In the genomic region with DNA sequence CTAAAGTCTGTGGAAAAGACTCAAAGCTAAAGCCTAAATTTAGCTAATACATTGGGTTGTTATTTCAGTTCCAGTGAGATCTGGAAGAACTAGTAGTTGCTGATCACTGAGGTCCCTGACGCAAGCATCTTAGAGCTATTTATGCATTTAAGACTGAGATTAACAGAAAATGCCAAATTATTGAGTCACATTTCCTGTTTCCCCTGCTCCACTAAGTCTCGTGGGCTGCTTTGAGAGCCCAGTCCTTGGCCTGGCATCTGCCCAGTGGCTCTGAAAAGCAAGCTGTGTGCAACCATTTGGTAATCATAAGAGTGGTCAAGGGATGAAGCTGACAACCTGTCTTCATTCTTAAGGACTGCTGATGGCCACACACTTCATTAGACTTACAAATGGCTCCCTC, we compare ENCODE assay signal across 16 mouse cellular contexts. TPM values are rescaled to one million over a fixed set of nuclear protein-coding genes. Genes with fewer than 3 reads are reported as not detected.
DNase-seq lines count a peak whose midpoint lies in the region; ATAC-seq and TF ChIP-seq lines count a peak whose summit lies in the region.
"Had no signal": no experiment of that assay in that cellular context is flagged by ENCODE, and none has a peak within 500 bp of the region (broad histone marks: within the 10 kb centered on the region; RNA-seq: fewer than 3 reads in every experiment).

No protein-coding gene starts in this region.

- no peaks in the 10 kb centered on the region for H3K9me3 ChIP-seq in heart, embryonic 11.5 days (replicated peaks; ENCODE audit: control insufficient read depth, low read length)
- no peaks in the 10 kb centered on the region for H3K9me3 ChIP-seq in kidney, postnatal 0 days (replicated peaks; ENCODE audit: low read length)
- H3K9me3 ChIP-seq in forebrain, postnatal 0 days (ENCODE audit: low read length) = no peaks in the 10 kb centered on the region
- H3K9me3 ChIP-seq: forebrain, embryonic 13.5 days; hindbrain, embryonic 10.5 days; limb, embryonic 10.5 days; megakaryocyte, embryonic 14.5 days had no signal

- H3K27ac ChIP-seq in heart, embryonic 11.5 days (ENCODE audit: low read depth, low read length) = no peak overlapping the region
- peak overlapping the region; percentile 94 for H3K27ac ChIP-seq in embryonic fibroblast, embryonic 13.5 days (ENCODE audit: insufficient read depth, low read length)
- 0 out of 2 replicates have a peak overlapping the region, but pooled peaks have one; percentile 19 for H3K27ac ChIP-seq in kidney, postnatal 0 days
- H3K27ac ChIP-seq in forebrain, postnatal 0 days (ENCODE audit: low read depth, low read length) = no peak overlapping the region
- H3K27ac ChIP-seq: forebrain, embryonic 13.5 days; hindbrain, embryonic 10.5 days; limb, embryonic 10.5 days had no signal

- no peak for ATAC-seq in heart, embryonic 11.5 days (replicated peaks; ENCODE audit: insufficient number of reproducible peaks, low FRiP score, low TSS enrichment)
- no peak for ATAC-seq in kidney, postnatal 0 days (replicated peaks; ENCODE audit: low FRiP score, low read depth)
- no peak for ATAC-seq in forebrain, postnatal 0 days
- ATAC-seq: forebrain, embryonic 13.5 days had no signal

- H3K4me3 ChIP-seq in heart, embryonic 11.5 days (ENCODE audit: low read depth, low read length) = no peak overlapping the region
- no peak overlapping the region for H3K4me3 ChIP-seq in C2C12 (ENCODE audit: insufficient read depth, poor library complexity, severe bottlenecking)
- H3K4me3 ChIP-seq in embryonic fibroblast, embryonic 13.5 days (ENCODE audit: insufficient read depth, low read length) = no peak overlapping the region
- H3K4me3 ChIP-seq in kidney, postnatal 0 days (replicated peaks; ENCODE audit: low read depth, low read length) = no peak overlapping the region
- no peak overlapping the region for H3K4me3 ChIP-seq in forebrain, postnatal 0 days (ENCODE audit: low read depth, low read length)
- H3K4me3 ChIP-seq: forebrain, embryonic 13.5 days; hindbrain, embryonic 10.5 days; limb, embryonic 10.5 days; megakaryocyte, embryonic 14.5 days had no signal

- TF ChIP-seq CTCF in C2C12 (IDR thresholded peaks at IDR 0.05; ENCODE audit: control insufficient read depth, insufficient read depth, insufficient read length) = no peak
- TF ChIP-seq CTCF in embryonic fibroblast, embryonic 13.5 days (IDR thresholded peaks at IDR 0.05; ENCODE audit: borderline replicate concordance, insufficient read depth, low read length) = no peak
- TF ChIP-seq CTCF in kidney, postnatal 0 days (IDR thresholded peaks at IDR 0.05; ENCODE audit: low read depth) = no peak
- no peak for TF ChIP-seq CTCF in forebrain, postnatal 0 days (IDR thresholded peaks at IDR 0.05; ENCODE audit: low read depth)

- H3K27me3 ChIP-seq in heart, embryonic 11.5 days (ENCODE audit: control insufficient read depth, insufficient read depth, low read length) = no peaks in the 10 kb centered on the region
- no peaks in the 10 kb centered on the region for H3K27me3 ChIP-seq in C2C12 (ENCODE audit: control insufficient read depth, insufficient read depth, insufficient read length)
- no peaks in the 10 kb centered on the region for H3K27me3 ChIP-seq in kidney, postnatal 0 days (ENCODE audit: insufficient read depth, low read length)
- H3K27me3 ChIP-seq in forebrain, postnatal 0 days (ENCODE audit: insufficient read depth, low read length) = no peaks in the 10 kb centered on the region
- H3K27me3 ChIP-seq: forebrain, embryonic 13.5 days; megakaryocyte, embryonic 14.5 days had no signal

- no peak overlapping the region for H3K4me2 ChIP-seq in heart, embryonic 11.5 days
- H3K4me2 ChIP-seq in kidney, postnatal 0 days (ENCODE audit: low read length) = no peak overlapping the region
- H3K4me2 ChIP-seq in forebrain, postnatal 0 days (ENCODE audit: low read depth) = no peak overlapping the region
- H3K4me2 ChIP-seq: forebrain, embryonic 13.5 days had no signal

- WGBS in heart, embryonic 11.5 days (ENCODE audit: insufficient replicate concordance) = 33% methylated on average over 2 of the region's 2 CpGs
- WGBS in kidney, postnatal 0 days = 35% methylated on average over 2 of the region's 2 CpGs
- WGBS in forebrain, postnatal 0 days = 39% methylated on average over 2 of the region's 2 CpGs

- no peaks in the 10 kb centered on the region for H3K79me3 ChIP-seq in C2C12 (ENCODE audit: low read depth)

- H3K36me3 ChIP-seq in heart, embryonic 11.5 days (ENCODE audit: control insufficient read depth, insufficient read depth, low read length) = no peaks in the 10 kb centered on the region
- H3K36me3 ChIP-seq in C2C12 (ENCODE audit: control insufficient read depth, insufficient read depth) = no peaks in the 10 kb centered on the region
- H3K36me3 ChIP-seq in kidney, postnatal 0 days (ENCODE audit: insufficient read depth, low read length) = no peaks in the 10 kb centered on the region
- no peaks in the 10 kb centered on the region for H3K36me3 ChIP-seq in forebrain, postnatal 0 days (ENCODE audit: insufficient read depth)
- H3K36me3 ChIP-seq: hindbrain, embryonic 10.5 days; limb, embryonic 10.5 days had no signal

- no peak for TF ChIP-seq POLR2A in embryonic fibroblast, embryonic 13.5 days (IDR thresholded peaks at IDR 0.05; ENCODE audit: low read depth, low read length)

- DNase-seq in heart, adult 18-20 months = peak; percentile 38 to 55
- peak; percentile 27 for DNase-seq in kidney, postnatal 0 days (ENCODE audit: low spot score)
- DNase-seq in ovary, postnatal 14 days (ENCODE audit: low spot score) = no peak
- DNase-seq in forebrain, postnatal 0 days = no peak
- no peak for DNase-seq in yolk sac, embryonic 10.5 days (ENCODE audit: low spot score)
- DNase-seq: thymus, adult 2 months had no signal

- H3K4me1 ChIP-seq in heart, embryonic 11.5 days (ENCODE audit: control insufficient read depth, insufficient read depth, low read length) = no peaks in the 10 kb centered on the region
- peaks cover 8% of the 10 kb centered on the region for H3K4me1 ChIP-seq in embryonic fibroblast, embryonic 13.5 days (ENCODE audit: control insufficient read depth, insufficient read depth, low read length)
- H3K4me1 ChIP-seq in kidney, postnatal 0 days (replicated peaks; ENCODE audit: insufficient read depth, low read length) = 0 out of 2 replicates have a peak, but pooled peaks cover 10% of the 10 kb centered on the region
- no peaks in the 10 kb centered on the region for H3K4me1 ChIP-seq in forebrain, postnatal 0 days (ENCODE audit: insufficient read depth)
- H3K4me1 ChIP-seq: forebrain, embryonic 13.5 days; limb, embryonic 10.5 days had no signal

- H3K79me2 ChIP-seq in C2C12 (ENCODE audit: control insufficient read depth, insufficient read depth) = no peaks in the 10 kb centered on the region

- no peak overlapping the region for H3ac ChIP-seq in C2C12 (ENCODE audit: control insufficient read depth, insufficient read length, low read depth)

- H3K9ac ChIP-seq in heart, embryonic 11.5 days (ENCODE audit: low read depth, low read length) = no peak overlapping the region
- no peak overlapping the region for H3K9ac ChIP-seq in kidney, postnatal 0 days (ENCODE audit: low read depth, low read length)
- H3K9ac ChIP-seq in forebrain, postnatal 0 days = no peak overlapping the region
- H3K9ac ChIP-seq: forebrain, embryonic 13.5 days had no signal

TF ChIP-seq in C2C12, 6 proteins besides CTCF, POLR2A, EP300 and RAD21:
- TF ChIP-seq MYOG (IDR thresholded peaks at IDR 0.05; ENCODE audit: control insufficient read depth, extremely low read depth, insufficient read length) (no peak), FOSL1 (IDR thresholded peaks at IDR 0.05; ENCODE audit: insufficient read depth, low read length, poor library complexity, severe bottlenecking) (peak; percentile 20), CEBPB (IDR thresholded peaks at IDR 0.05; ENCODE audit: low read depth) (peak; percentile 74), USF1 (IDR thresholded peaks at IDR 0.05; ENCODE audit: low read depth) (peak; percentile 16), MAX (IDR thresholded peaks at IDR 0.05) (no peak)

RNA-seq across cellular contexts. Expression of a gene that starts 8.3 kb away (rescaled TPM):
- not detected for total RNA-seq in heart, adult 18-20 months (2021)
- not detected in 2 replicates for polyA plus RNA-seq in heart, embryonic 11.5 days (2014; fragmentation: Nextera tagmentation; extraction: Ambion mirVana)
- polyA plus RNA-seq in C2C12 (2012; fragmentation: generic; extraction: Trizol) = not detected
- polyA plus RNA-seq in embryonic fibroblast, embryonic 13.5 days (2011; ENCODE audit: insufficient read length, low read depth, missing spikeins) = not detected in 2 replicates
- not detected in 2 replicates for polyA plus RNA-seq in kidney, postnatal 0 days (2015; fragmentation: Nextera tagmentation; extraction: Ambion mirVana)
- total RNA-seq in forebrain, postnatal 0 days (2014; rRNA removed) = not detected in 2 replicates
- not detected in 2 replicates for polyA plus RNA-seq in forebrain, postnatal 0 days (2015; fragmentation: Nextera tagmentation; extraction: Ambion mirVana)
- polyA plus RNA-seq: forebrain, embryonic 13.5 days; hindbrain, embryonic 10.5 days; limb, embryonic 10.5 days; neural tube, embryonic 14.5 days had no signal

RNA-seq across cellular contexts. Expression of a gene that starts 27.8 kb away (rescaled TPM):
- not detected for total RNA-seq in heart, adult 18-20 months (2021)
- 0.19 TPM in 1 of 2 replicates, not detected in the other for polyA plus RNA-seq in heart, embryonic 11.5 days (2014; fragmentation: Nextera tagmentation; extraction: Ambion mirVana)
- not detected for polyA plus RNA-seq in C2C12 (2012; fragmentation: generic; extraction: Trizol)
- polyA plus RNA-seq in embryonic fibroblast, embryonic 13.5 days (2011; ENCODE audit: insufficient read length, low read depth, missing spikeins) = not detected in 2 replicates
- 0.13 TPM in 1 of 2 replicates, not detected in the other for polyA plus RNA-seq in kidney, postnatal 0 days (2015; fragmentation: Nextera tagmentation; extraction: Ambion mirVana)
- not detected in 2 replicates for total RNA-seq in forebrain, postnatal 0 days (2014; rRNA removed)
- polyA plus RNA-seq in forebrain, postnatal 0 days (2015; fragmentation: Nextera tagmentation; extraction: Ambion mirVana) = not detected in 2 replicates
- polyA plus RNA-seq: cortical plate, adult 2 months; forebrain, embryonic 13.5 days; hindbrain, embryonic 10.5 days; limb, embryonic 10.5 days; neural tube, embryonic 14.5 days; small intestine, adult 2 months; thymus, adult 2 months had no signal

Comparison
In these comparisons a context has a peak if more than half of its experiments do, and no peak if none do; other contexts are left out.
1. DNase-seq: peak in heart, adult 18-20 months (2 of 2) and kidney, postnatal 0 days (single experiment); none in ovary, postnatal 14 days (single experiment), forebrain, postnatal 0 days (single experiment) and yolk sac, embryonic 10.5 days (single experiment).
2. H3K27ac ChIP-seq: peak in embryonic fibroblast, embryonic 13.5 days (single experiment) and kidney, postnatal 0 days (single experiment); none in heart, embryonic 11.5 days (single experiment) and forebrain, postnatal 0 days (single experiment).